Mouse (Mus musculus) embryonic facial prominence, embryonic 13.5 days (tissue): Measurements from ENCODE around the gene Serpinb9b. TPM values are rescaled to one million over a fixed set of nuclear protein-coding genes. Genes with fewer than 3 reads are reported as not detected.
"Not testable (repeated sequence)": the region's sequence is repeated elsewhere in the genome, so short reads cannot be mapped to it uniquely, and the experiment has no call there.

ENCODE experiments used
- ATAC-seq: fragments of 200-750 bp; cut with Nextera tagmentation; 2 replicates; pipeline ENCODE4 v1.8.0; 2017; ENCODE audit warnings: low read depth; ENCODE audit not compliant: insufficient number of reproducible peaks, insufficient read depth, low FRiP score, low TSS enrichment
- H3K27ac ChIP-seq: fragments of 300-500 bp; sonication (generic); 2 replicates; pipeline ENCODE4 v1.5.1; 2015; ENCODE audit warnings: moderate library complexity, mild to moderate bottlenecking, inconsistent platforms
- H3K27me3 ChIP-seq: fragments of 300-500 bp; sonication (generic); 2 replicates; pipeline ENCODE4 v1.6.1; 2015; ENCODE audit warnings: mild to moderate bottlenecking, inconsistent platforms
- H3K36me3 ChIP-seq: fragments of 300-500 bp; sonication (generic); 2 replicates; pipeline ENCODE4 v1.6.1; 2015; ENCODE audit warnings: mild to moderate bottlenecking, inconsistent platforms
- H3K4me1 ChIP-seq: fragments of 300-500 bp; sonication (generic); 2 replicates; pipeline ENCODE4 v1.6.1; 2015; ENCODE audit warnings: inconsistent platforms
- H3K4me2 ChIP-seq: fragments of 300-500 bp; sonication (generic); 2 replicates; pipeline ENCODE4 v1.6.1; 2015; ENCODE audit warnings: moderate library complexity, mild to moderate bottlenecking, inconsistent platforms
- H3K4me3 ChIP-seq: fragments of 300-500 bp; sonication (generic); 2 replicates; pipeline ENCODE4 v1.5.1; 2015; ENCODE audit warnings: mild to moderate bottlenecking, inconsistent platforms
- H3K9ac ChIP-seq: fragments of 300-500 bp; sonication (generic); 2 replicates; pipeline ENCODE4 v1.6.1; 2015; ENCODE audit warnings: mild to moderate bottlenecking, inconsistent platforms
- H3K9me3 ChIP-seq: fragments of 300-500 bp; sonication (generic); 2 replicates; pipeline ENCODE4 v1.6.1; 2016; ENCODE audit warnings: inconsistent platforms
- WGBS: fragments of 180-500 bp; shearing (Covaris S2); methylation state at CpG from one replicate; pipeline ENCODE4 v1.1.7; 2015; ENCODE audit warnings: mixed read lengths; 5-methylcytosine and 5-hydroxymethylcytosine counted together
- polyA plus RNA-seq: library from polyadenylated mRNA; unstranded; fragments of >200 nt; fragmentation: Nextera tagmentation; extraction: Ambion mirVana; gene quantifications from 2 replicates; pipeline ENCODE4 v1.2.1, GENCODE M21; 2015

The Serpinb9b gene
- polyA plus RNA-seq, 1 experiment from 2014 or later: not detected

GRCm38 (mm10) chr13:33006555-33006954 lies 20.7 kb upstream of the Serpinb9b start:
- WGBS: 90% methylated on average over 3 of the region's 3 CpGs

GRCm38 (mm10) chr13:33012395-33012794 lies 14.8 kb upstream of the Serpinb9b start:
- Histone ChIP-seq H3K27me3 (no peaks in the 10 kb centered on the region), H3K4me3 (no peak overlapping the region), H3K36me3 (no peaks in the 10 kb centered on the region), H3K4me2 (no peak overlapping the region), H3K4me1 (no peaks in the 10 kb centered on the region; the same call in 1 of the 2 replicates), H3K9ac (no peak overlapping the region), H3K27ac (no peak overlapping the region), H3K9me3 (no peaks in the 10 kb centered on the region)
- no peak for ATAC-seq
- WGBS: 93% methylated on average over 1 of the region's 1 CpGs

More at GRCm38 (mm10) chr13:33006555-33006954, 20.7 kb upstream of the Serpinb9b start:
- Histone ChIP-seq H3K27ac (no peak overlapping the region), H3K4me2 (no peak overlapping the region), H3K27me3 (no peaks in the 10 kb centered on the region), H3K9me3 (no peaks in the 10 kb centered on the region), H3K36me3 (no peaks in the 10 kb centered on the region), H3K9ac (no peak overlapping the region), H3K4me3 (no peak overlapping the region), H3K4me1 (peaks cover 10% of the 10 kb centered on the region)
- no peak for ATAC-seq

GRCm38 (mm10) chr13:33013271-33013670 lies 13.9 kb upstream of the Serpinb9b start:
- no peak overlapping the region for H3K9ac ChIP-seq
- H3K36me3 ChIP-seq: no peaks in the 10 kb centered on the region
- ATAC-seq: no peak
- no peak overlapping the region for H3K4me3 ChIP-seq
- no peaks in the 10 kb centered on the region for H3K9me3 ChIP-seq
- no peak overlapping the region for H3K4me2 ChIP-seq
- H3K4me1 ChIP-seq: no peaks in the 10 kb centered on the region; the same call in 1 of the 2 replicates
- no peak overlapping the region for H3K27ac ChIP-seq
- H3K27me3 ChIP-seq: no peaks in the 10 kb centered on the region
- WGBS: 48% methylated on average over 2 of the region's 2 CpGs

GRCm38 (mm10) chr13:33022371-33022770 lies 4.8 kb upstream of the Serpinb9b start:
- no peak overlapping the region for H3K27ac ChIP-seq
- H3K27me3 ChIP-seq: no peaks in the 10 kb centered on the region
- H3K9me3 ChIP-seq: 0 out of 2 replicates have a peak, but pooled peaks cover 2% of the 10 kb centered on the region
- no peak overlapping the region for H3K9ac ChIP-seq
- H3K4me2 ChIP-seq: no peak overlapping the region
- no peaks in the 10 kb centered on the region for H3K4me1 ChIP-seq
- WGBS: 79% methylated on average over 1 of the region's 1 CpGs
- ATAC-seq: no peak
- H3K36me3 ChIP-seq: no peaks in the 10 kb centered on the region
- no peak overlapping the region for H3K4me3 ChIP-seq

DNA sequence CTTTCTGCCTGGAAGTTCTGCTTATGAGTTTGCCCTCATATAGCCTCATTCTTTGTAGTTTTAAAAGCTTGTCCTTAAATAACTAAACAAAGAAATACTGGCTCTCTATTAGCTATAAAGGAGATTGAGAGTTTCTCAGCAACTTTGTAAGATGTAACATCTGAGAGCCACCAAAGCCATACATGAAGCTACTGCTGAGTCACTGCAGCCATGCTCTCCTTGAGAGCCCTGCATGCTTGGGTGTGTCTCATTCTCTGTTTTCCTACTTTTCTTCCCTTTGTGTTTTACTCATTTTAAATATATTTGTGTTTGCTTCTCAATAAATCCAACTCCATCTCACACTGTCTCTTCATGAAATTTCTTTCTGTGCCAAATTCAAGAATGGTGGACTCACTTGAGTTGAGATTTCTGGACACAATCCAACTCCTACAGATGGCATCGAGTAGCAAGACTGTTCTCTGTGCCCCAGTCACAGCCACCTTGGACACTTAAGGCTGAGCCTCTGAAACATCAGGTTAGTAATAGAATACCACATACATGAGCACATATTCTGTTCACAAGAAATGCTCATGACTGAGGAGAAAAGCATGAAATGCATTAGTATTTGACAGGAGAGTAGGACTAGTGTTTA lies 674 bp upstream of the Serpinb9b start:
- Histone ChIP-seq H3K27ac (no peak overlapping the region), H3K27me3 (no peaks in the 10 kb centered on the region), H3K9me3 (no peaks in the 10 kb centered on the region), H3K4me1 (no peaks in the 10 kb centered on the region), H3K36me3 (no peaks in the 10 kb centered on the region), H3K4me2 (no peak overlapping the region), H3K4me3 (no peak overlapping the region), H3K9ac (no peak overlapping the region)
- 74% methylated on average over 1 of the region's 1 CpGs for WGBS
- ATAC-seq: no peak

DNA sequence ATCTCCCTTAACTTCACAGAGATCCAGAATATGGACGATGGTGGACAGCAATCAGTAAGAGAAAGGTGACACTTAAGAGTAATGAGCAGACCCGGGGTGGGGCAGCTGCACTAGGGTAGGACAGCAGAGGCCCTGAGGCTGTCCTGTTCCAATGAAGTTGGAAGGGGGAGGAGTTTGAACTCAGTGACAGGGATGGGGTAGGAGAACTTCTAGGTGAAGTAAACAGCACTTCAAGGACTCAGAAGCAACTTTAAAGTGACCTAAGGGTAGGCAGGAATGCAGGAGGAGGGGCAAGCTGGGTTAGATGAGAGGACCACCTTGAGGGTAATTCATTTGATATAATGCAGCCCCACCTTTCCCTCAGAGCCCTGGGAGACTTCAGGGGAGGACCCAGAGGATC lies 930 bp downstream of the Serpinb9b start:
- Histone ChIP-seq H3K4me3 (no peak overlapping the region), H3K27me3 (no peaks in the 10 kb centered on the region), H3K27ac (no peak overlapping the region), H3K4me2 (no peak overlapping the region), H3K9ac (no peak overlapping the region), H3K9me3 (no peaks in the 10 kb centered on the region), H3K4me1 (no peaks in the 10 kb centered on the region), H3K36me3 (no peaks in the 10 kb centered on the region)
- 40% methylated on average over 2 of the region's 2 CpGs for WGBS
- ATAC-seq: no peak

DNA sequence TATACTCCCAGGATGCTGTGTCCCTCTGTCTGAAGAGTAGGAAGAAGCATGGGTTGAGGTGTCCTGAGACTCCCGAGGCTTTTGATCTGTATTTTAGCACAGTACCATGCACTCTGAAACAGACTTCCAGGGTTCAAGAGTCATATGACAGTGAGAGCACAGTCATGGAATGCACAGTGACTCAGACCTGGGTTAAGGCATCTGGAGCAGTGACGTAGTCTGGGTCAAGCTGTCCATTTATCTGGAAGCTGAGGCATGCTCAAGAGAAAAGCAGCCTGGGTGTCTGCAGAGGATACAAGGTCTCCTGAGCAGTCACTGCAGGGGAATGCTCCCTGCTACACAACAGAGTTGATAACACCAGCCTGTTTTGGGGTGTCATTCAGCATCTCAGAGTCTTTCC lies 1.3 kb downstream of the Serpinb9b start:
- WGBS: 74% methylated on average over 2 of the region's 2 CpGs
- Histone ChIP-seq H3K27ac (no peak overlapping the region), H3K9ac (no peak overlapping the region), H3K27me3 (no peaks in the 10 kb centered on the region), H3K4me1 (no peaks in the 10 kb centered on the region), H3K4me2 (no peak overlapping the region), H3K9me3 (no peaks in the 10 kb centered on the region), H3K4me3 (no peak overlapping the region), H3K36me3 (no peaks in the 10 kb centered on the region)
- ATAC-seq: no peak

GRCm38 (mm10) chr13:33029478-33029877 lies 2.3 kb downstream of the Serpinb9b start:
- H3K27me3 ChIP-seq, H3K36me3 ChIP-seq, H3K4me3 ChIP-seq, H3K9me3 ChIP-seq, H3K4me2 ChIP-seq, H3K27ac ChIP-seq, H3K9ac ChIP-seq, H3K4me1 ChIP-seq, ATAC-seq: not testable (repeated sequence)
- WGBS: 98% methylated on average over 2 of the region's 2 CpGs

GRCm38 (mm10) chr13:33030281-33030680 lies 3.1 kb downstream of the Serpinb9b start:
- Histone ChIP-seq H3K4me3 (no peak overlapping the region), H3K4me1 (no peaks in the 10 kb centered on the region), H3K27ac (no peak overlapping the region), H3K9me3 (no peaks in the 10 kb centered on the region), H3K27me3 (no peaks in the 10 kb centered on the region), H3K36me3 (no peaks in the 10 kb centered on the region), H3K9ac (no peak overlapping the region), H3K4me2 (no peak overlapping the region)
- ATAC-seq: no peak
- 87% methylated on average over 2 of the region's 3 CpGs for WGBS

GRCm38 (mm10) chr13:33035506-33035905 lies 8.3 kb downstream of the Serpinb9b start:
- WGBS: 64% methylated on average over 1 of the region's 1 CpGs
- Histone ChIP-seq H3K27ac (no peak overlapping the region), H3K36me3 (no peaks in the 10 kb centered on the region), H3K4me3 (no peak overlapping the region), H3K9me3 (no peaks in the 10 kb centered on the region), H3K9ac (no peak overlapping the region), H3K4me1 (no peaks in the 10 kb centered on the region), H3K27me3 (no peaks in the 10 kb centered on the region), H3K4me2 (no peak overlapping the region)
- no peak for ATAC-seq

GRCm38 (mm10) chr13:33043542-33043941 lies 16.3 kb downstream of the Serpinb9b start:
- H3K36me3 ChIP-seq: no peaks in the 10 kb centered on the region
- no peak for ATAC-seq
- no peak overlapping the region for H3K4me2 ChIP-seq
- H3K27ac ChIP-seq: no peak overlapping the region
- no peaks in the 10 kb centered on the region for H3K4me1 ChIP-seq
- no peaks in the 10 kb centered on the region for H3K27me3 ChIP-seq
- H3K9me3 ChIP-seq: no peaks in the 10 kb centered on the region
- H3K4me3 ChIP-seq: no peak overlapping the region
- 94% methylated on average over 3 of the region's 3 CpGs for WGBS
- H3K9ac ChIP-seq: no peak overlapping the region

DNA sequence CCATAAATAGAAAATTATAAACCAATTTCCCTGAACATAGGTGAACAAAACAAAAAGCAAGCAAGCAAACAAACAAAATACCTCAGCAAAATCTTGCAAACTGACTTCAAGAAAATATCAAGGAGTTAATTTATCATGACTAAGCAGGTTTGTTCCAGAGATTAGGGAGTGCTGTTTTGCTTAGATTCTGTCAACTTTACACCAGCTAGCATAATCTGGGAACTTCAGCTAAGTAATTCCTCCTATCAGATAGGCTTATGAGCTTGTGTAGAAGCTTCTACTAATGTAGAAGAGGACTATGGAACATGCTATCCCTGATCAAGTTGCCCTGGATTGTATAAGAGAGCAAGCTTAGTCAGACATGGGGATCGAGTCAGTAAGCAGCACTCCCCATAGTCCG lies 20.0 kb downstream of the Serpinb9b start:
- no peak for ATAC-seq
- WGBS: 69% methylated on average over 2 of the region's 2 CpGs
- H3K4me3 ChIP-seq: no peak overlapping the region

More for the DNA sequence above, 20.0 kb downstream of the Serpinb9b start:
- no peaks in the 10 kb centered on the region for H3K9me3 ChIP-seq
- no peak overlapping the region for H3K4me2 ChIP-seq
- H3K9ac ChIP-seq: no peak overlapping the region
- H3K4me1 ChIP-seq: no peaks in the 10 kb centered on the region
- H3K27me3 ChIP-seq: no peaks in the 10 kb centered on the region
- no peaks in the 10 kb centered on the region for H3K36me3 ChIP-seq
- no peak overlapping the region for H3K27ac ChIP-seq
